Mouse (Mus musculus) heart, adult 2 months (tissue): ENCODE measurements around the gene Zc3h14.

Experiments
- CTCF ChIP-seq: fragments of 200-600 bp; IDR thresholded peaks from 2 replicates; pipeline ENCODE4 v1.8.1; 2022; ENCODE audit warnings: antibody characterized with exemption, mild to moderate bottlenecking, moderate library complexity
- POLR2A ChIP-seq: fragments of 200-500 bp; IDR thresholded peaks from 2 replicates; pipeline ENCODE4 v1.6.1; 2011; ENCODE audit warnings: mild to moderate bottlenecking, low read depth, low read length, control low read depth; ENCODE audit not compliant: insufficient read depth

DNA sequence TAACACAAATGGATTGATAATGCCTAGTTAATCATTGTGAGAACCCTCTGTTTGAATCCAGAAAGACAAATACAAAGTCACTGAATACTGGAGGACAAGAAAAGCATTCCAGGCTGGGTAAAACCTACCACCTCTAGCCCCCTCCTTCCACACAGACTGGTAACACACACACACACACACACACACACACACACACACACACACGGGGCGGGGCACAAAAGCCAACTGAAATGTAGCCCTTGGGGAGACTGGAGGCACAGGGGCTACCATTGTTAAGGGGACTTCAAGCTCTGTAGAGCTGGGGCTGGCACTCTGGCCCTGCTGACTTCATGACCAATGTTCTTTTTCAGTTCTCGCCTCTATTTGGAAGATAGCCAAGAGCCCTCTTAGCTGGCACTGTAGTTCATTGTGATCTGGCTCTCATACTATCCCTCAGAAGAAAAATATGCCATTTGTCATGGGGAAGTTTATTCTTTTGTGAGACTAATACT, 5.7 kb upstream of the Zc3h14 start:
- TF ChIP-seq CTCF: no peak
- TF ChIP-seq POLR2A: no peak
